Mouse (Mus musculus) 416B (cell line): ENCODE measurements around the gene Zrsr1.

ENCODE experiments used
- DNase-seq: peaks from one replicate; pipeline ENCODE4 v3.0.0; 2011; ENCODE audit warnings: low read depth

Zrsr1 gene

GRCm38 (mm10) chr11:22971835-22972709, at the start of gene Zrsr1:
Zrsr1 (plus strand) TSS chr11:22972005.
- peak; percentile 89 for DNase-seq

DNA sequence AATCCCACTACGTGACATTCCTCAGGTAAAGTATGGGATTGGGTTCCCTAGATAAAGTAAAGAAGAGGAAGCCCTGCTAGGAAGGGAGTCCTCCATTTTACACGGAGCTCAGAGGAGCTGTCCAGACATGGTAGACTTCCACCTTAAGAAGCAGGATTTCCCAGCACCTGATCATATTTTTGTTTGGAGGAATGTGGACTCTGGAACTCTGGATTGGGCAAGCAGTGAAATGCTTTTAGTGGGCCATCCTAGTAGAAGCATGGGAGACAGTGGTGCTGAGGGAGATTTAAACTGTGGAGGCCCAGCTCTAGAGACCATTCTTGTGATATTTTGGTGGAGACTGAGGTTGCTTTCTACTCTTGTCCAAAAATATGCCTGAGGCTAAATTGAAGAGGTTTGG, 49.3 kb upstream of the Zrsr1 start:
- no peak for DNase-seq

GRCm38 (mm10) chr11:22923606-22924005, 48.2 kb upstream of the Zrsr1 start:
- DNase-seq, result no peak

DNA sequence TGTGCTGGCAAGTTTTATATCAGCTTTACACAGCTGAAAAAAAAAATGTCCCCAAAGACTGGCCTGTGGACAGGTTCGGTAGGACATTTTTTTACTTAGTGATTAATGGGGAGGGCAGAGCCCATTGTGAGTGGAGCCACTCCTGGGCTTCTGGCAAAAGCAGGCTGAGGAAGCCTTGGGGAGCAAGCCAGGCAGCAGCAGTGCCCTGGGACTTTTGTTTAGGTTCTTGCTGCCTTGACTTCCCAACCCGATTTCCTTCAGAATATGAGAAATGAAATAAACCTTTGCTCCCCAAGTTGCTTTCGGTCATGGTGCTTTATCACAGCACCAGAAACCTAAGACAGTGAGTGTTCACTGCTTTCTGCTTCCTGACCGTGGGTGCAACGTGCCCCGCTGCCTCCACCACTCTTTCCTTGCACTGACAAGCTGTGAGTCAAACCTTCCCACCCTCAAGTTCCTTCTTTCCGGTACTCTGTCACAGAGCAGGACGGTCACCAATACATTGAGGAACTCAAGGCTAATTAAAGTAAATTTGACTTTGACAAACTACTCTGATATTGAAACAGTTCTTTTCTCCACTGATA, 43.1 kb upstream of the Zrsr1 start:
- DNase-seq, result peak; percentile 83

GRCm38 (mm10) chr11:22930129-22930528, 41.7 kb upstream of the Zrsr1 start:
- DNase-seq, result peak; percentile 35

DNA sequence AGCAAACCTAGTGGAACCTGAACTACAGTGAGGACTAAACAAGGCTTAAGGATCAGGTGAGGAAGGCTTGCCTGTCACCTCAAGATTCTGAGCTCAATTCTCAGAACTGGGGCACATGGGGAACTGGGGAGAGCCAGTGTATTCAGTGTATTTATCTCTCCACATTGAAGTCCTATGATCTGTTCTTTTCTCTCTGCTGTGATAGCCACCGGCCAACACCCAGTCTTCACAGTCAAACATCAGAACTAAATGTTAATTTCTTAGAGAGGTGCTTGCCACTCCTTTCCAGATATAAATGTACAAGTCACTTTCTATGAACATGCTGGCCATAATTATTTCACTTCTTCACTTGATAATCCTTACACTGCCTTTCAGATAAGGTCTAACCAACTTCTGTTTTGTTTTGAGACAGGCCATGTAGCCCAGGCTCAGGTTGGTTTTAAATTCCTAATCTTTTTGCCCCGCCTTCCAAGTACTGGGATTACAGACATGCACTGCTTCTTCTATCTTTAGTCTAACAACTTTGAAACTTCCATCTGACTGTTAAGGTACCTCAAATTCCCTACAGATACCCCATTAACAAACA, 40.4 kb upstream of the Zrsr1 start:
- no peak for DNase-seq

GRCm38 (mm10) chr11:22932167-22932566, 39.6 kb upstream of the Zrsr1 start:
- no peak for DNase-seq

DNA sequence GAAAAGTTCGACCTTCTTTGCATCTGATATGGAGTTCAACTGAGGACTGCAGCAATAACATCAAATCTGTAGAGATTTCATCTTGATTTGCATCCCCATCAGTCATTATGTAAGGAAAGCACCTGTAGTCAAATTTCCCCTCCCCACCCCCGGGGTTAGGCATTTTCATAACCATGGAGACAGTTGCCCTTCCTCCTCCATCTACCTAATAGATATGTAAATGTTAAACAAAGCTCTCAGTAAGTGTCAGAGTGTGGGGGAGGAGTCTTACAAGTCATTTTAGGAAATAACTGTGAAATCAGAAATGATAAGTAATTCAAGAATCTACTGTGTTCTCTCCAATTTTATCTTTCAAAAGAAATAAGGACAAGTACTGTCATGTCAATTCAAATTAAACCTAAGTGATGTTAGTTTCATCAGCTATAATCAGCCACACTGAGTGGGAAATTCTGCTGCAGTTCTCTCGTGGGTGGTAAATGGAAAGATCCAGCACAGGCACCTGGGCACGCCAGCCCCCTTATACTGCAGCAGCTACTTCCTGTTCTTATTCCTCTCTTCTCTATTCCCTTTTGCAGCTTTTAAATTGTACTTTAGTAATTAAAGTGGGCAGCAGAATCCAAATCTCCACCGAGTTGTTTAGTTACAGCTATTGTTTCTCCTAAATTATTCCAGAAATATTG, 35.2 kb upstream of the Zrsr1 start:
- no peak for DNase-seq

DNA sequence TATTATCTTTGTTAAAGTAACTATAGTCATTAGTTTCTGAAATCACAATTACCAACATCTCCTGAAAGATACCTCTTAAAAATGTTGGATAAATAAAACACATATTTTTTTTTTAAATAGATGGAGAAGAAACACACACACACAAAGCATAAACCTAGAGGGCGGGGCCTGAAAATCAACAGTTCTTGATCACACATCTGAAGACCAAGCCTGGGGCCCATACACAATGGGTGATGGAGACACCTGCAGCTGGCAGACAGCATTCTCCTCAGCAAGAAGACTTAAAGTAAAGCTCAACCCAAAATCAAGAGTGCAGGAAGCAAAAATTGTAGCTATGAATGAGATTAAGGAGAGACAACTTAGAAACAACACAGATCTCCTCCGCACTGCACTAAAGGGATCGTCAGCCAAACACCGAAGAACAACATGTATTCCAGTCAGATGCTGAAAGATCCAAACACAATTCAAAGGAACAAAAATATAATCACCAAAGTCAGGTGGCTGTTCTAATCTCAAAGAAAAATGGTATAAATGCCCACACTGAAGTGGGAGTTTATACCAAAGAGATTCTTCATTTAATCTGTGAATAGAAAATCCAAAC, 34.0 kb upstream of the Zrsr1 start:
- no peak for DNase-seq

DNA sequence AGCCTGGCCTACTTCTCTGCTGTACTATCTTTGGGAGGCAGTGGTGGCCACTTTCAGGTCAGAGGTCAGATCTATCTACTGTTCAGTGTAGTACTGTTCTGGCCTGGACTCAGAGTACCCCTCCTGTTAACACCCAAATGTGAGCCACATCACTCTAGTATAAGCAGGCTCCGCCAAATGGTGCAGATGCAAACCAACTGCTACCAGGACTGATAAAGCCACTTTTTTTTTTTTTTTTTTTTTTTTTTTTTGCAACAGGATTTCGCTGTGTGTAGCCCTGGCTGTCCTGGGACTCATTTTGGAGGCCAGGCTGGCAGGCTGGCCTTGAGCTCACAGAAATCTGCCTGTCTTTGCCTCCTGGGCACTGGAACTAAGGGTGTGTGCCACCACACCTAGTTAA, 32.8 kb upstream of the Zrsr1 start:
- no peak for DNase-seq

GRCm38 (mm10) chr11:22949101-22949500, 22.7 kb upstream of the Zrsr1 start:
- peak; percentile 67 for DNase-seq

- DNase-seq, result no peak
Measured at GRCm38 (mm10) chr11:22950131-22950530, 21.7 kb upstream of the Zrsr1 start.

DNA sequence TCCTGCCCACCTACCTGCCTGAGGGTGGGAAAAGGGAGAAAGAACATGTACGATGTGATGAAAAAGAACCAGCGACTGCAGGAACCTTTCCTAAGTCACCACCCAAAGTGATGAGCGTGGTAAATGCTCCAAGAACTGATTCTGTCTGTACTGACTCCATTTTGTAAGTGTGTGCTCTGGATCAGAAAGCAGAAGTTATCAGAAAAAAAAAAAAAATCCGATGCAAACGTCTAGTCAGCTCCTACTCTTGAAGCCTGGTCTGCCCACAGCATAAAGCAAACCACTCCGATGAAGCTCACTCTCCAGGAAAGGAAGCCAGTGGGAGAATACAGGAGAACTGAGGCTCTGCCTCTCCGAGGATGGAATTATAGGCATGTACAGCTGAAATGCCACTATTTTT, 19.1 kb upstream of the Zrsr1 start:
- no peak for DNase-seq

DNA sequence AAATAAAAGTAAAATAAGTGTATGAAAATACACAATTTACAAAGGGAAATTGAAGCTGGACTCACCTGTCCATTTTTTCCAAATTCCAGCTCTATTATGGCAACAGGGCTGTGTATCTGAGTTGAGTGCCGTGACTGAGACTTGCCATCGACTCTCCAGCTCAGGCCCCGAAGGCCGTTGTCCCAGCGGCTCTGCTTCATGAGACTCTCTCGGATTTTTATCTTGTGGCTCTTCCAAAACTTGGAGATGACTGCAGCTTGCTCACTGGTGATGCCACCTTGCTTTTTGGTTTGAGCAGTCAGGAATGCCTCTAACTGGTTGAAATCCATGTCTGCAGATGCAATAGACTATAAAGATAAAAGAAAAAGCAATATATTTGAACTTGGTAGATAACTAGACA, 15.5 kb upstream of the Zrsr1 start:
- no peak for DNase-seq

DNA sequence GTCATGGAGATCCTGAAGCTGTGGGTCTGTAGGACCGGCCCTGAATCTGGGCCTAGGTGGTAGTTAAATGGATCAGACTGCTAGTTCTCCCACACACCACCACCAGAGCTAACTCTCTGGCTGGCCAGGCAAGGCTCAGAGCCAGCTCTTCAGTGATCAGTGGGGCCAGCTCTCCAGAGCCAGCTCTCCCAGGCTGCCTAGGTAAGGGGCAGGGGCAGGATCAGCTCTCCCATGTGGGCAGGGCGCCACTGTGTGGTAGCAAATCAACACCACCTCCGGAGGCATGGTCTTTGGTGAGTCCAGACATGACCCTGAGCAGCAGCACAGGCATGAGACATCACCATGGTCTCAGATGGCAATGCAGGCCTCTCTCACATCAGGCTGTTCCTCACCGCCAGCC, 15.0 kb upstream of the Zrsr1 start:
- DNase-seq, result peak; percentile 76

- peak; percentile 43 for DNase-seq
Measured at GRCm38 (mm10) chr11:22957791-22958374, 13.9 kb upstream of the Zrsr1 start.

DNA sequence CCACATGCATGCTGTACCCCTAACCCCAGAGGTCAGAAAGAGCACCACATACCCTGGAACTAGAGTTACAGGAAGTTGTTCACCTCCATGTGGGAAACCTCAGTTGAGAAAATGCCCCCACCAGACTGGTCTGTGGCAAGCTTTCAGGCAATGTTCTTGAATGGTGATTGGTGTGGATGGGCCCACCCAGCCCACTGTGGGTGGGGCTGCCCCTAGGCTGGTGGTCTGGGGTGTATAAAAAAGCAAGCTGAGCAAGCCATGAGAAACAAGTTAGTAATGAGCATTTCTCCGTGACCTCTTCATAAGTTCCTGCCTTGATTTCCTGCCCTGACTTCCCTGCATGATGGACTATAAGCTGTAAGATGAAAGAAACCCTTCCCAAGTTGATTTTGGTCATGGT, 9.7 kb upstream of the Zrsr1 start:
- peak; percentile 25 for DNase-seq

- no peak for DNase-seq
Measured at GRCm38 (mm10) chr11:22964401-22964800, 7.4 kb upstream of the Zrsr1 start.

GRCm38 (mm10) chr11:22965503-22965902, 6.3 kb upstream of the Zrsr1 start:
- DNase-seq, result peak; percentile 35

DNA sequence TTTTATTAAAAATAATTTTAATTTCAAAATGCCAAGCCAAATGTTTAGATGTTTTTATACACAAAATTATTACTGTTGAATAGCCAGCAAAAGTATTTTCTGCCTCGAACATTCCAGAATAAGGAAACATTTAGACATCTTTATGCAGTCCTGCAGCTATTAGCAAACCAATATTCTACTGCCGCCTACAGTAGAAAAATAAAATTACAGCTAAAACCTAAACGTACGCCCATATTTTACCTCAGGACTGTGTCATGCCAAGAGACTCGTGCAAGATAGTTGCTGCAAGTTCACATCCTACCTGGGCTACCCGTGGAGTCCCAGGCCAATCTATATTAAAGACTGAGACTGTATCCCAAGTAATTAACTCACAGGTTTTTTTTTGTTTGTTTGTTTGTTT, 2.3 kb upstream of the Zrsr1 start:
- DNase-seq, result peak; percentile 78

DNA sequence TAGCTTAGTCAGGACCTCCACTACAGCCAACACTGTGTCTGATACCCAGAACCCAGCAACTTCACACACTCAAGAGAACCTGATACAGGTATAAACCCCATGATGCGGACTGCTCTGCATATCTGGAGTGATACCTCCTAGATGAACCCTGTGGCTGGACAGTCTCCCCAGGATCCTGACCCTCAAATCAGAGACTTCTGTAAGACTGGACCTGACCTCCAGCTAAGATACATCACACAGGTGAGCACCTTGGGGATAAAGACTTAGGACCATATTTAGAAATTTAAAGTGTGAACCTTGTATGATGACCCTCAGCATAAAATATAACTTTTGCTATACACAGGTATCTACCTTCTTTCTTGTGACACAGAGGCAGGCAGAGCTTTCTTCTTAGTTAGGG, 1.3 kb upstream of the Zrsr1 start:
- no peak for DNase-seq
